Mouse (Mus musculus) c-Kit-positive CD71-negative TER-119-negative erythroid progenitor cells, embryonic 14.5 days (primary cell): Measurements from ENCODE around the gene Pkp1.
A peak's percentile ranks its signal among the peaks of the same experiment; 100 is the strongest.

Experiments
- DNase-seq: peaks from one replicate; pipeline ENCODE4 v3.0.0-alpha.2; 2013; ENCODE audit warnings: low read depth

The Pkp1 gene

DNA sequence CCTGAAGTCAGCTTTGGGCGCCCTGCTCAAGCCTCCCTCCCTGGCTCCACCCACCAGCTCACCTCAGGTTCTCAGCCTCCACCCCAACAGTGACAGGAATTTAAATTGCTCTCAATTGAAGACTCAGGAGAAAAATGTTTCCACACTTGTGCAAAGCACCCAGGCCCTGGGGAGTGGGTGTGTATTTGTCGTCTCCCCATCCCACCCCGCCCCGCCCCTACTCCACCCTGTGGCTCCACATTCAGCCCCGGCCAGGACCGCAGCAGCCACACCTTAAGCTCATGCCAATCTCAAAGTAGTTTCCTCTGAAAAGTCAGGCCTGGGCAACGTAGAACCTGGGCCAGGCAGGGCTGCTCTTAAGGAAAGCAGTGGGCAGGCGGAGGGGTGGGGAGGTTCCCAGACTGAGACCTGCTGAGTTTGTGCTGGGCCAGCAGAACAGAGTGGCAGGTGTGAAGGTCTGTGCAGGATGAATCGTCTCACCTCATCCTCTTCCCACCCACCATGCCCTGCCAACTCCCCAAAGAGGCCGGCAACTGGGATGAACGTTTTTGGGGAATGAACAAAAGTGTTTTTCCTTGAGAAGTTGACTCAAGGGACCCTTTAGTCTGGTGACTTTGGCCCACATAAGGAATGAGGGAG is 61.8 kb downstream of the Pkp1 start:
- no peak for DNase-seq

DNA sequence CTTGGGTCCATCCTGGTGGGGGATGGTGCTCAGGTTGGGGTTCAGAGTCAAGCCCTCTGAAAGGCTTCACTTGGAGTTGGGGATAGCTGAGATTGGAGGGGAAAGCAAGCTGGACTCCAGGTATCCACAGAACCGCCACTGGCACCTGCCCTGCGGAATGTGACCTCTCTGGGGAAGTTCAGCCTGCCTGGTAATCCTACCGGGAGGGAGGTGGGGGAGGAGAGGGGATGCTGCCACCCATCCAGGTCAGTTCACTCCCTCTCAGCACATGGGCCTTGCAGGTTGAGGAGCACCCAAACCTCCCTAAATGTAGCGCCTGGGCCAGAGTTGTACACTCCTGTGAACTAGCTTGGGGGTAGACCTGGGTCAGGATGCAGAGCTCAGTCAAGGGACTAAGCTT is 62.9 kb downstream of the Pkp1 start:
- no peak for DNase-seq

DNA sequence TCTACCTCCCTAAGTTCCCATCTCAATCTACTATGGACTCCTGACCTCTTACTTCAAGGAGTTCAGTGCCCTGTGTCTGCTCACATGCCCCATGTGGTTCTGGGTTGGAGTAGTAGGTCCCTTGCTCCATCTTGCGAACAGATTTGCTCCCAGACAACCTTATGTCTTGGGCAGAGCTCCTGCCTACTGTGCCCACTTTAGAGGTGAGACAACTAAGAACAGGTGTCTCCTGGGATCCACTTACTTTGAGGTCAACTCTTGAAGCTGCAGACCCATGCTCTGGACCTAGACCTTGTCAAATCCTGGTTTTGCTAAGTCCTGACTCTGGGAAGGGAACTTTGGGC is 63.7 kb downstream of the Pkp1 start:
- DNase-seq: no peak

DNA sequence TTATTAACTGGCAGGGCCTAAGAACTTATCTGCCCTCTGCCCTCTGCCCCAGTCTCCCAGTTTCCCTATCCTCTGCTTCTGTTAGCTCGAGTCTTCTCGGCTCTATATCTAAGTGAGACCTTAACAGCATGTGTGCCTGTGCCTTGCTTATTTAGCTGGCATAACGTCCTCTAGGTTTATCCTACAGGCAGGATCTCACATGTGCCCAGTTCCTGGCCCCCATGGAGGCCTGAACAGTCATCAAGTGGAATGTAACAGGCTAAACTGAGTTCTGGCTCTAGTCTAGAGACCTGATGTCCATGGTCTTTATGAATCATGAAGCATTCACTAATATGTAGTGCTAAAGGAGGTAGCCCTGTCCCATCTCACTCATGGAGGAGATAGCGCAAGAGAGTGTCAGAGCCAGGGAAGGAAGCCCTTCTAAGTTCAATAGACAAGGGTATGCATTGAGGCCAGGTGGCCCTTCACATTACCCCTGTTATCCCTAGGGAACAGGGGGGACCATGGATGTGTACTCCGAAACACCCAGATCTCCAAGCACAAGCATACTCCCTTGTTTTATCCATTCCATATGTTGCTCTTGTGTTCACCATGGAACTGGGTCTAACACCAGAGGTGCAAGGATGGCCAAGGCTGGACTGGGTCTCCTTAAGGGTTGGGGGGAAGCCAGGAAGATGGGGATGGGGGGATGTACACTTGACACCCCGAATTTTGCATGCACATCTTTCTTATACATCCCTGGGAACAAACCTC is 64.2 kb downstream of the Pkp1 start:
- DNase-seq: no peak

DNA sequence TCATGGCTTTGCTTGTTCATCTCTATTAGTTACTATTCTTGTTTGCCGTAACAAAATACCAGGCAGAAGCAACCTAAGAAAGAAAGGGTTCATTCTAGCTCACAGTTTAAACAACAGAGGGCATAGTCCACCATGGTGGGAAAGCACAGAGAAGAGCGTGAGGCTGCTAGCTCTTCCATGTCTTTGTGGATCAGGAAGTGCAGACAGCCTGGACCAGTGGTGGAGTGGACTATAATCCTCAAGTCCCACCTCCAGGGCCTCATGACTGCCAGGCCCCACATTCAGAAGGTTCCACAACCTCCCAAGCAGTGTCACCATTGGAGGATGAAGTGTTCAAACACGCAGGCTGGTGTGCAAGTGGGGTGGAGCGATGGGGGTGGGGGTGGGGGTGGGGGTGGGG is 65.8 kb downstream of the Pkp1 start:
- no peak for DNase-seq

DNA sequence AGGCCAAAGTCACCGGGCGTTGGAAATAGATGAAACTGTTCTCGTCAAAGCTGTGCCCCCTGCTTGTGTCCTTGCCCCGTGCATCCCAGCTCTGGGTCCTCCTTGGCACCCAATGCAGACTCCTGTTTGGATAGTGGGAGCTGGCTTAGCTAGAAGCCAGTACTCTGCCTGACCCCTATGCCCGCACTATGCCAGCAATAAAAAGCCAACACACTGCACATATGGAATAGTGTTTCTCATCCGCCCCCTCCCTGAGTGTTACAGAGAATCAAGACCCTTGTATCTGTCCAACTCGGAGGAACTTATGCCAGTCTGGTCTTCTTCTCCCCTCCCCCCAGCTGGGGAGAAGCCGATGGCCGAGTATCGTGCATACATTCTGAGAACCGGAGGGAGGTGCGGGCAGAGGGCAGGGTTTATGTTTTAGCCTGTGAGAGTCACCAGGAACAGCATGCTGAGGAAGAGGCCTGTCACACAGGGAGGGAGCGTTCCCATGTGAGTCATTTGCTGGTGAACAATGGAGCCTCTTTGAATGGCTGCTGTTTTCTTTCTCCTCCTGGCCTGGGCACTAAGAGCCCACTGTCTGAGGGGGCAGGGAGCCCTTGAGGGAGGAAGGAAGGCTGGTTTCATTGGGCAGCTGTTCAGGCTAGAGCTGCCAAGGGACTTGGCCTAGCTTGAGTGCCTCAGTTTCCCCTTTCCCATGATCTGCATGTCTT is 66.8 kb downstream of the Pkp1 start:
- no peak for DNase-seq

DNA sequence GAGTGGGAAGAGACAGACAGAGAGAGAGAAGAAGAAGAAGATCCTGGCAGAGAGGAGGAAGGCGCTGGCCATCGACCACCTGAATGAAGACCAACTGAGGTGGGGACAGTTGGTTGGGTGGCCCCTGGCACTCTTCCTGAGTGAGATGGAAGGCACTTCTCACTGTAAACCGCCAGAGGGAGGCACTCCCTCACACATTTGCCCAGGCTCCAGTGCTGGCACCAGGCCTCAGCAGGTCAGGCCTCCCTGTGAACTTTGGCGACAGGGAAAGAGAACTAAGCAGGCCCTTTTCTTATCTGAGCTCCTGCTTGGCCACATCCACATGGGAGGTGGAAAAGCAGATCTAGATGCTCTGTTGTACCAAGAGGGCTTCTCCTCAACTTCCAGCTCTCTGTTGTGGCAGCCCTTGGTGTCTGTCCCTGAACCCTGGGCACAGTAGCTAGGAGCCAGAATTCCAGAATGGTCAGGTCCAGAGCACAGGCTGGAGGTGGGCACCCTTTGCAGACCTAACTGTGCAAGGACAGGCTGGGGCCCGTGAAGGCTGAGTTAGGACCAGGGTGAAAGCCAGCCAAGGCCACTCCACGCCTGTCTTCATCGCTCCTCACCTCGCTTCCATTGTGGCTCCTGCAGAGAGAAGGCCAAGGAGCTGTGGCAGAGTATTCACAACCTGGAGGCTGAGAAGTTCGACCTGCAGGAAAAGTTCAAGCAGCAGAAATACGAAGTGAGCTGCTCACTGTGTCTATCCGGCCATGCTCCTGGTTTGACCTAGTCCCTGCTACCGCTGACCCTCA is 68.1 kb downstream of the Pkp1 start:
- no peak for DNase-seq

DNA sequence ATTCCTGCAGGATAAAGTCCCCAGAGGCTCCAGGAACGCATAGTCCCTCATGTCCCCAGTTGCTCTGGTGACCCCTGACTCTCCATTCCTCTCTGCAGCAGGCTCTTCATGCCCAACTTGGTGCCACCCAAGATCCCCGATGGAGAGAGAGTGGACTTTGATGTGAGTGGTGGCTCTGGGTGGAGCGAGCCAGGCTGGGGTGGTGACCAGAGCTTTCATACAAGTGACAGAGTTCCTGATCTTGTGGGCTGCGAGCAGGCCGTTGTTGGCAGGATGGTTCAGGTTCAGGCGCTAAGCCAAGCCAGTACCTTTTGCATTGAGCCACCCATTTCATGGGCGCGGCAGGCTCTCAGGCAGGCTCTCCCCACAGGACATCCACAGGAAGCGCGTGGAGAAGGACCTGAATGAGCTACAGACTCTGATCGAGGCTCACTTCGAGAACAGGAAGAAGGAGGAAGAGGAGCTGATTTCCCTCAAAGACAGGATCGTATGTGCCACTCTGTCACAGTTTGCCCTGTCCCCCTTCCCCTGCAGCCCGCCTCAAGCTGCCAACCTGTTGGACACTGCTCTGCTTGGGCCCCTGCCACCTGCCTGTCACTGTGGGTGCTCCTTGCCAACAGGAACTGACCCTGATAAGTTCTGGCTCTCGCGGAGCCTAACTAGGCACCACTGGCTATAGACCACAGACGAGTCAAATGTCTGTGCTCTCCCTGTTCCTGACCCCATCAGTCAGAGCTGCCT is 71.2 kb downstream of the Pkp1 start:
- no peak for DNase-seq

DNA sequence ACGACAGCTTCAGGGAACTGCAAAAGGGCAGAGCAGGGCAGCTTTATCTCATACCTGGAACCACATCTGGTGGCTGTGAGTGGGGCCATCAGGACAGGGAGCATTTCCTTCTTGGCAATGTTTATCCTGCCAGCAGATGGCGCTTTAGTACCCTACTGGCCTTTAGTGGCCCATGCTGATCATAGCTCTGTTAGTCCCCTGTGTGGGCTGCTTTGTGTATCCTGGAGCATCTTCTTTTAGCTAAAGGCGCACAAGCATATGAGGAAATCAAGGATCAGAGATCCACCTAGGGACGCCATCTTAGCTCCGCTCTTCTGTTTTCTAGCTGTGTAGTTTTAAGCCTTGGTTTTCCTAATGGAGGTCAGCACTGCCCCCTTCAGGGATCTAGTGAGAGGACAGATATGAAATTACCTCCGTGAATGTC is 71.9 kb downstream of the Pkp1 start:
- DNase-seq: peak; percentile 78

DNA sequence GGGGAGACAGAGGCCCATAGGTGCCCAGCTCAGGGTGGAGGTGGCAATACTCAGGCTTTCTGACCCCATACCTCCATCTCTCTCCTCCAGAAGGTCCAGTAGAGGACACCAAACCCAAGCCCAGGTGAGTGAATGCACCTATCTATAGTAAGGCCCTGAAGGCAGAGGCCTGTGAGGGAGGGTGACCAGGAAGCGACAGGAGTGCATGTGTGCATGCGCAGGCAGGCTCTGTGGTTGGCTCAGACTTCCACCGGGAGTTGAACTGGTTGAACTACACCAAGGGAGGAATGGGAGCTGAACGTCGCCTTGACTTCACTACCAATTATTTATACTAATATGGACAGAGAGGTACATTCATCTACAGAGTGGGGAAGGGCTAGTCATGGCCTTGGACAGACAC is 72.4 kb downstream of the Pkp1 start:
- no peak for DNase-seq

DNA sequence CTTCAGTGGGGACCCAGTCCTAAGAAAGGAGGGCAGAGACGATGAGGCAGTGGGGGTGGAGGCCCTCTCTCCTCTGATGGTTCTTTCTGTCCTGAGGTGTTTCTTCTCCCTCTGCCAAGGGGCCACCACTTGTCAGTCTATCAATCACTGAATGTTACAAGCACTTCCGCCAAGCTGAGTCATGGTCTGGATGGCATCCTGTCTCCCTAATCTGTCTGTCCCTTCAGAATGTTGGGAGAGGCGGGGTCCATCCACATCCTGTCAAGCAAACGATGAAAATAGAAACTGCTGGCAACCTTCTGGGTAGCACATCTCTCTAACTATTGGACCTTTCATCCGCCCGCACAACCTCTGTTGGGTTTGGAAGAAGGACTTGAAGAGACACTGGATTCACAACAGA is 74.5 kb downstream of the Pkp1 start:
- no peak for DNase-seq

DNA sequence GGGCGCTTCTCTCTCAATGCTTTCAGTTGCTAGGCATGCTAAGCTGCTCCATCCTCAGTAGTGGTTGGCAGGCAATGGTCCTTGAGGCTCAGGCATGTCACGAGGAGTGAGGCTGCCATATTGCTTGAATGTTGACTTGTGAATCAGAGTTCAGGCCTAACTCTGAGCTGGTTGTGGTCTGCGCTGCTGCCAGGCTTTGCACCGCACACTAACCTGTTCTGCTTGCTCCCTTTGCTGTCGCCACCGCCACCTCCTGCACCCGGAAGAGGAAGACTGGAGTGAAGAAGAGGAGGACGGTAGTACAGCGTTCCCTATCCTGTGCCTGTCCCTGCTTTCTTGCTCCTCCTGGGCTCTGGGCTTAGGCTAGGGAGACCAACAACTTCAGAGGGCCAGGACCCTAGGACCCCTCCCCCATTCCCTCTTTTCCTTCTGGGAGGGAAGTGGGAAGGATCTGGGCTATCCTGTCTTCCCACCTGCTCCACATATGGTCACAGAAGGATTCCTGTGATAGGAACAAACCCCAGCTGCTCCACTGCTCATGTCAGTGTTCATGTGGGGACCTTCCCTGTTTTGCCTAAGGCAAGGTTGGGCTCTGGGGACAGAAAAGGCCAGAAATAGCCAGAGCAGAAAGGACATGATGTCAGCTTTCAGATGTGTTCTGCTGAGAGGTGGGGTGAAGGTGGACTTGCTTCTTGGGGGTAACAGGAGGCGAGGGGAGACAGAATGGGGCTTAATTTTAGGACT is 75.3 kb downstream of the Pkp1 start:
- DNase-seq: no peak

DNA sequence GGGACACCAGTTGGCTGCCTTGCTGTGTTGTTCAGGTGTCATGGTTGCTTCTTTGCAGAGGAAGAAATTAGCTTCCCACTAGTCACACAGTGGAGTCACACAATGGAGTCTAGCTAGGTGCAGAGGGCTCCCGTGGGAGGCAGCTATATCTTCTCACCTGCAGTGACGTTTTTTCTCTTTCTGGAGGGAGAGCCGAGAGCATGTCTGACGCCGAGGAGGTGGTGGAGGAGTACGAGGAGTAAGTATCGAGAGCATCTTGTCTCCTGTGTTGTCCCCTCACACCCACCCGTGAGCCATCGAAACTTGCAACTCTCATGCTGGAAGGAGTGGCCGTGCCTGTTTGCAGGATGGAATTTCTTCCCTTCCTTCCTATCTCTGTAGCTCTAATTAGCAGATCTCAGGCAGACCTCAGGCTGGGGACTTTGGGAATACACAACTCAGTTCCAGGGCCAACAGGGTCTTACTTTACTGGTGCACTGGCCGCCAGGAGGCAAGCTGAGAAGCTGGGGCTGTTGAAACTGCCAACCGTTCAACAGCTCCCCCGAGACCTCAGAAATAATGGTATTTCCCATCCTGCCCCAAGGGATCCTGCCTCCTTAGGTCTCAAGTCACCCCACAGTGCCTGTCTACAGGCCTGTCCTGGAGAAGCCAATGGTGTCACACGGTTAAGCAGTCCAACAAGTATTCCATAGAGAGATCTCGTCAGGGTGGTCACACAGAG is 78.2 kb downstream of the Pkp1 start:
- no peak for DNase-seq

DNA sequence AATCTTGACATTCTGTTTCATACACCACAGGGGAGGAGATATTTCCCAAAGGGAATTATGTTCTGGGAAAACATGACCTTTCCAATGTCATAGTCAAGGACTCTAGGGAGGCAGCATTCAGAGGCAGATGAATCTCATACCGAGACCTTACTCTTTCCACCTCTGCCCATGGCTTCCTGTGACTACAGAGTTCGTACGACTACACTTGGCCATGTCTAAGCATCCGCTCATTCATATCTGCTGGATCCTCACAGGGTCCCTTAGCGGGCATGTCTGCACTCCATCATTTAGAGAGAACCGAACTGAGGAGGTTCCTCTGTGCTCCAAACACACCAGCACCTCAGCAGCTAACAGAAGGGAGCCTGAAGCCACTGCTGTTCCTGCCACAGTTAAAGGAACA is 79.9 kb downstream of the Pkp1 start:
- no peak for DNase-seq

DNA sequence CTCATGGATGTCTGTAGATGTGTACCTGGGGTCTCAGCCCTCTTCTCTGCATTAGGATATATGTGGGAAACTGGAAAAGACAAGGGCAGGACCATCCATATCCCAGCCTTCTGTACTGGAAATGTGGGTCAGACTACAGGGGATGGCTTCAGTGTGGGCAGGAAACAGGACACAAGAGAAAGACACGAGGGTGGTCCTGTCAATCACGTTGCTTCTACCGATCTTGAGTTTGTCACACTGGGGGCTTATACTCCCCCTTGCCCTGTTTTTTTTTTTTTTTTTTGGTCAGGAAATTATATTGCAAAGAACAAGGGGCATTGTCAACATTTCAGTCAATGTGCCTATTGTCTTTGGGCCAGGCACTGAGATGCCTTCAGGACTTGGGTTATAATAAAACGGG is 80.4 kb downstream of the Pkp1 start:
- DNase-seq: no peak

DNA sequence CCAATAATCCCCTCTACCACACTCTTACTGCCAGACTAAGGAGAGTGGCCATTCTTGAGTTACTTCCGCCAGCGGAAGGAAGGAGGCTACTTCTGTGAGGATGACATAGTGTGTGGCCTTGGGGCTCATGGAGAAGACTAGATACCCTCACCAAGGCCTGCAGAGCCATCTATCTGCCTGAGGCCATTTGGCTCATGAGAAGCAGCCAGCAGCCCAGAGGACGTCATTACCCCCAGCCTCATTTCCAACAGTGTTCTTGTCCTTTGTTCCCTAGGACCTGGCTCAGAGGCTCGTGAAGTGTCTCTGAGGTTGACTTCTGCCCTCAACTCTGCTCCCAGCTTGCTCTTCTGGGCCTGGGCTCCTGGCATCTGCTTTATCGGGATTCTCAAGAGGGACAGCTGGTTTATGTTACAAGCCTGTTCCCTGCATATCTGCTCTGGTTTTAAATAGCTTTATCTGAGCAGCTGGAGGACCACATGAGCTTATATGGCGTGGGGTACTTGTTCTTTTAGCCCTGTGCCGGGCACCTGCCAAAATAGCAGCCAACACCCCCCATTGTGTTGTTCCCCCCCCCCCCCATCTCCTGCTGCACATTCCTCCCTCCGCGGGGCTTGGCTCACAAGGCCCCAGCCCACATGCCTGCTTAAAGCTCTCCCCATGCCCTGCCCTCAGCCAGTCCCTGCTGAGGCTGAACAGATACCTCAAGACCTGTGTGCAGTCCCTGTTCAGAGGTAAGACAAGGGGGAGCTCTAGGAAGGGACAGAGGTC is 83.1 kb downstream of the Pkp1 start, which contains the start of gene Tnnt2:
Gene Tnnt2, plus strand, starts transcription at position 639 of the 768 bp plus-strand sequence.
- no peak for DNase-seq

DNA sequence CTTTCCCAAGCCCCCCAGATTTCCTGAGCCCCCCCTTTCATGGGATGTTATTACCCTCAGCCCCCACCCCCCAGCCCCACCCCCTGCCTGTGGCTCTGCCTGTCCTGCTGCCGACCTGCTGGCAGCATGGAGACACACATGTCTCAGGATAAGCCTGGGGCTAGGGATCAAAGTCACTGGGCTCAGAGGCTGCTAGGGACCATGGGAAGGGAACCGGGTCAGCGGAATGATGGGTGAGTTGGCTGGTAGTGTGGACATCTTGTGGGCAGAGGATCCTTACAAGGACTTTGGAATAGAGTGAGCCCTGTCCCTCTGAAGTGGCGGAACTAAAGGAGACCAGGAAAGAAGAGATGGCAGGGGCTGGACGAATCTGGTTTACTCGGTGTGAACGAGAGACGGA is 84.0 kb downstream of the Pkp1 start:
- no peak for DNase-seq

DNA sequence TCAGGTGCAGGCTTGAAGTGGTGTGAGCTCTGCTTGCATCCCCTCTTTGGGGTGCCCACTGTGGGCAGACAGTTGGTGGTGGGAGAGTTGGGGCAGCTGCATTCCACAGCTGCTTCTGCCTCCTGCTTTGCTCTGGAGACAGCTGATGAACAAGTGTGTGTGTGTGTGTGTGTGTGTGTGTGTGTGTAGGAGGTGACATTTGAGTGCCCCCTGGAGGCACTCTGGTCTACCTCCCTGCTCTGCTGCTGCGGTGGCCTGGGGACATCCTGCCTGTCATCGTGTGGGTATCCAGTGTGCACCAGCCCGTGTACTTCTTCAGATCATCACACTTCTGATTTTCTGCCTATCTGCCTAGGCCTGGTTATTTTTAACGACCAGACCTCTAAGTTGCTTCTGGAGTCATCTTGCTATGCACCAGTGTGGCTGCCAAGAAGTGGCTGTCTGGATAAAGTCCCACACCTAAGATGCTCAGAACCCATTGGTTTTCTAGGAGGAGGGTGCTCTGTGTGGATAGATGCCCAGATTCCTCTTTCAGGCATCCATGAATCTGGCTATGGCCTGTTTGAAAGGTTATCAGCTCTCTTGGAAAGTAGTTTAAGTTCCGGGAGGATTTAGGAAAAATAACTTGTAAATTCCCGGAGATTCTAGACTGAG is 84.7 kb downstream of the Pkp1 start:
- DNase-seq: no peak

DNA sequence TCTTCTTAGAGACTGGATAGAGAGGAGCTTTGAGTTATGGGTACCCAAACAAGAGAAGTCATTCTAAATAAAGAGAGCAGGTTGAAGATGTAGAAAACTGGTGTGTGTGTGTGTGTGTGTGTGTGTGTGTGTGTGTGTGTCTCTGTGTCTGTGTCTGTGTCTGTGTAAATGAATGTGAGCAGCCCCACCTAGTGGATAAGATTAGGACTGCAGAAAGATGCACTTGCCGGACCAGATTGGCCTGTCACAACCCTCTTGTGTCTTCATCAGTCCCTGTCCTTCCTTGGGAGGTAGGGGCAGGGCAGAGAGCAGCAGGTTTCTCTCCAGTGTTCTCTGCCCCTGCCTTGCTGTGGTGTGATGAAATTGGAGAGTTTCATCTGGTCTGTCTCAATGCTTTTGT is 90.1 kb downstream of the Pkp1 start:
- DNase-seq: peak; percentile 52
